Mouse (Mus musculus) frontal cortex, adult 2 months (tissue): Measurements from ENCODE around the gene Zfp618. TPM values are rescaled to one million over a fixed set of nuclear protein-coding genes. Genes with fewer than 3 reads are reported as not detected.

Source experiments
- DNase-seq, 2 experiments: peaks; one replicate each; pipeline ENCODE4 v3.0.0; 2022; ENCODE audit warnings: low spot score in 1 of 2; ENCODE audit errors: extremely low spot score in 1 of 2
- polyA plus RNA-seq: library from polyadenylated mRNA; depleted of rRNA; stranded (reverse); fragments of >200 nt; gene quantifications from 2 replicates; pipeline ENCODE4 v1.2.3, GENCODE M21; 2012

Gene Zfp618
- polyA plus RNA-seq, 1 experiment, result 4.0 TPM

DNA sequence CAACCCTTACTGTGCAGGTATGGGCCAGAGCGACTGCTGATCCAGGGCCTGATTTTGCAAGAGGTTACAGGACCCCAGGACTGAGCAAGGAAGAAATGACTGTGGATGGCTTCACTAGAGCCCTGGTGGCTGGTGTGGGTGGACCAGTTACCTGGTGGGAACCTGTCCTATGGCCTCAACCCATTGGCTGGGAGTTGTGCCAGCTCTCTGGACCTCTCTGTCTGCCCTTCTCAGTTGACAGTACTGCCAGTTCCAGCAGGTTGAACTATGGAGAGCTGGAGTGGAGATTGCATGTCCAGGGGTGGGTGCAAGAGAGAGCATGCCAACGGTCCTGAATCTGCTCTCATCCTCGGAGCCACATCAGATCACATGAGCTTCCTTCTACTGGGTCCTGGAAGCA lies 60.9 kb downstream of the Zfp618 start:
- DNase-seq, result no peak

DNA sequence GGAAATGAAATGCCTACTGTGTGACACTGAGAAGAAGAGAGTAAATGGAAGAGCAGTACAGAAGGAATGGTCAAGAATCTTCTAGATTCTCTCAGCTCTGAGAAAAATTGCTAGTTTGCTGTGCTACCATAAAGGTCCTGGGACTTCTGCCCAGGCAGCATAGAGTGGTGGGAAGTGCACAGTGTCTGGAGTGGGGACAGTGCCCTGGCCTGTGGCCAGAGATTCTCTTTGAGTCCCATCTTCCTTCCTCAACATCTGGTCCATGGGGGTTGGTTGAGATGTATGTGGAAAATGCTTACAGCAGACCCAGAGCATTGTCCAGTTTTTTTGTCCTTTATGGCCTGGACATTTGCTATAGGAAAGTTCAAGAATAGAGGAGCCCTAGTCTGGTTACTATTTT lies 62.1 kb downstream of the Zfp618 start:
- DNase-seq, result no peak

DNA sequence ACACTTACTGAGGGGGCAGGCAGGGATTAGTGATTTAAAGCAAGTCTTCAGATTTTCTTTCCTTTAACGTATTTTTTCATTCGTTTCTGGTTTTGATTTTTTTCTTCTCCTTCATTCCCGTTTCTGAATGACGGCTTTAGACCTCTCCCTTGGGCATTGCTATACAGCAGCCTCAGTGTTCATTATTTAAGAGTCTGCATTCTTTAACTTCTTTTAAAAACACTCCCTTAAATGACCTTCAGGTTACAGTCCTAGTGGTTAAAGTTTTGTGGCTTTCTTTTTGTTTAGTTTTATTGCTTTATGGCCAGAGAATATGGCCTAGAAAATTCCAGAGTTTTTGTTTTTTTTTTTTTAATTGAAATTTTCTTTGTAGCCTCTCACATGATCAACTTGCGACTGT lies 64.8 kb downstream of the Zfp618 start:
- DNase-seq, result no peak

DNA sequence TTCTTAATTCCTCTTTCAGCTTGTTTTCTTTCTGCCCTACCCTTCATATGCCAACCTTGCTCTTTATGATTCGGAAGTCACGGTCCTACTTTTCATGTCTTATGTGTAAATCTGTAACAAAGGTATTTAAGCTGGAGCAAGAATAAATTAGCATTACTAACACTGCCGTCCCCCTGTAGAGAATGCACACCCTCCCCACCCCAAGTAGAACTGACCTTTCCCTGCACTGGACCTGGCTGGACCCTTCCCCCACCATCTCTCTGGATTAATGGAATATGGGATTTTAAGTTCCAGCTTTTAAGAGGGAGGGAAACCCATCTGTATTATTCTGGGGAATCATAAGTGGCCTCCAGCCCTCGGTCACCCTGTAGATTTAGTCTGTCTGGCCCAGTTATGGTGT lies 65.9 kb downstream of the Zfp618 start:
- no peak for DNase-seq

DNA sequence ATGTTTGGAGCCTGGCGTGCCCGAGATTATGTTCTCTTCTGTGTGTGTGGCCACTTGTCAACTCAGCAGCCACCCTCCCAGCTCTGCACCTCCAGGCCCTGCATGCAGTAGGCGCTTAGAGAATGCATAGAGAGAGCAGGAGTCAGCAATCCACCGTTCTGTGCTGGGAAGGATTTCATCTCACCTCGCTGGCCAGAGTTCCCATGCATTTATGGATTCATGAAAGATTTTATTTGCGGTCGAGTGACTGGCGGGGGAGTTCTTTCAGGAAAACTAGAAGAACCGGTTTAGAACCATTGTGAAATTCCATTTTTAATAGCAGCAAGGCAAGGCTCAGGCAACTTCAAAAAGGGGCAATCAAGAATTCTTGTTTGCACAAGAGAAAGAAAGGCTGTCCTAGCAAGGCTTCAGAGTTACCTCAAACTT lies 67.2 kb downstream of the Zfp618 start:
- no peak for DNase-seq

DNA sequence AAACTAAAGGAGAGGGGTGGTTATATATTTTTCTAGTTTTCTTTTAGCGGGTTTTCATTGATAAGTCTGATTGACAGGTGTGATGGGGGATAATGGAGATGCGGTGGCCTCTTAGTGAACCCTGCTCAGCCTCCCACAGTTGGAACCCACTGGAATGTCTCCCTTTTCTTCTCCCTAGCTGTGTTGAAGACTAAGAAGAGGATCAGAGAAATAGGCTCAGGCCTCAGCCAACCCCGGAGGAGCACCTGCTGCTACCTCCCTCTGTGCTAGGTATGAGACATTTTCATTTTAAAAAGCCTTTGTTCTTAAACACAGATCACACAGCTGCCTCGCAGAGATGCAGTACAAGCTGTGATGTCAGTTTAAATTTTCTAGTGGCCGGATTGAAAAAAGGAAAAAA lies 68.4 kb downstream of the Zfp618 start:
- DNase-seq, result no peak

DNA sequence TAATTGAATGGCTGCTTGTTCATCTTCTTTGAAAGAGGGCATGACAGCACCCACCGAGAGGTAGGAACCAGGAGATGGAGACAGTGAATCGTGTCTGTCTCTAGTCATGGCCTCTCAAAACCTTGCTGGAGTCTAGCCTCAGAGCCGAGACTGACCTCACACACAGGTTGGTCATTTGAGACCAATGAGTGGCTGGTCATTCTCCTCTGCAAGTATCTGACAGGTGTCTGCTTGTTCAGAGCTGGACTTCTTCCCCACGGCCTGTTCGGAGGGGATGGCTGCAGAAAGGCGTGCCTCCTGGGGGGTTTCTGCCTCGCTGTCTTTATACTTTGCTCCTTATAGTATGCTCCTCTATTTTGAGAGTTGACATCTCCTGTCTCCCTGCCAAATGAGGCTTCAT lies 70.6 kb downstream of the Zfp618 start:
- no peak for DNase-seq

DNA sequence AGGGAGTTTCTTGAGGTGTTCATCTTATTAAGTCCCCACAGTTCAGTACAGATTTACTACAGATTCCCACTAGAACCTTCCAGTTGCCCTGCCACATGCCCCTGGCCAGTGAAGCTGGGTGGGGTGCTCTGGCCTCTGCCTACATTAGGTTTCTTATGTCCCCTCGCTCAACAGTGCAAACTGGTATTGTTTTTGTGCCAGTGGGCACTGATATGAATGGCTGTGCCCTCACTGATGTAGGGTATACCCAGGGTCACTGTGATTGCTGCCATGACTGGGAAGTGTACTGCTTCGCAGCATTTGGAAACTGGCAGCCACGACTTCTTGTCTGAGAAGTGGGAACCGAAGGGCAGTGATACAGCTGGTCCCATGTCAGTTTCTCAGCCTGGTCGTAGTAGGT lies 71.4 kb downstream of the Zfp618 start:
- DNase-seq, result no peak

DNA sequence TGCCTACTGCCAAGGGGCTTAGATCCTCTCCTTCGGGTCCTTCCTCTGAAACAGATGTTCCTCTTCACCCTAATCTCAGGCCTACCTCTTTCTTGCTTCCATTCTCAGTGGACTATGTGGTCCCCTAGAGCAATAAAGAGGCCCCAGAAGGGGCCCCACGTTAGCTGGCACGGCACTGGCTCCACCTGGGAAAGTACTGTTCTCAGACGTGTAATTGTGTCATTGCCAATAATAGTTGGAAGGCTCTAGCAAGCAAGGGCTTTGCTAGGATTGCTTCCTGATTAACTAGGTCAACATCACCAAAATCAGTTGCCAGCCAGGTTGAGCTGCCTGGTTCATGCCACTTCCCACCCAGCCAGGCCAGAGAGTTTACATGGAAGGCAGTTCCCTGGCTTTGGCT lies 72.2 kb downstream of the Zfp618 start:
- DNase-seq, result no peak

DNA sequence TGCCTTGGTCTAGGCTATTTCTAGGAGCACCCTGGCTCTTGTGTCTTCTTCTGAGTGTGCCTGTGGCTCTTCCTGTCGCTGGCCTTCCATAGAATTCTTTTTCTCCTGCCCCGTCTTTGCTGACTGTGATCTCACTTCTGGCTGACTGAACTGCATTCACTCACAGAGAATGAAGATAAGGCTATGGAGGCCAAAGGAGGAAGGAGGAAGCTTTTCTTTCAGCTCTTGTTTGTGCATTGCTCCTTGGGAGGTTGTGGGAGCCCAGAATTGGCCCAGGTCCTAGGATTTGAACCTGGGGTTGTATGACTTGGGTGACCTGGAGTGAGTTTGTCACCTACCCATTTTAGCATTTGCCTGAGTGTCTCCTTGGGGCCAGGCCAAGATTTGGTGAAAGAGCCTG lies 72.9 kb downstream of the Zfp618 start:
- no peak for DNase-seq

DNA sequence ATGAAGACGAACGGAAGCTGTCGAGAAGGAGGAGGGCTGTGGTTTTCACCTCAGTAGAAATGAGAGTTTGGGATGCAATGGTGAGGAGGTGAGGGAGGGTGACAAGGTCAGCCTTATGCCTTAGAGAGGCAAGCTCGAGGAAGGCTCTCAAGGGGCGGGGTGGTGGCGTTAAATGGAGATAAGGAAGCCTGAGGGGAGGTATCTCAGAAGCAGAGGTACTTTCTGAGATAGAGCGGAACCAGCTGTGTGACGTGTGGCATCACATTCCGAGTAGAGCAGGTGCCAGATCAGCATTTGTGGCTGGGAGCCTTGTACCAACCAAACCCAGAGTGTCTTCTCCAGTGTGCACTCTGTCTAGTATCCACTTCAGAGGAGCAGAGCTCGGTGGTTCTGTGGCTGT lies 73.6 kb downstream of the Zfp618 start:
- no peak for DNase-seq

DNA sequence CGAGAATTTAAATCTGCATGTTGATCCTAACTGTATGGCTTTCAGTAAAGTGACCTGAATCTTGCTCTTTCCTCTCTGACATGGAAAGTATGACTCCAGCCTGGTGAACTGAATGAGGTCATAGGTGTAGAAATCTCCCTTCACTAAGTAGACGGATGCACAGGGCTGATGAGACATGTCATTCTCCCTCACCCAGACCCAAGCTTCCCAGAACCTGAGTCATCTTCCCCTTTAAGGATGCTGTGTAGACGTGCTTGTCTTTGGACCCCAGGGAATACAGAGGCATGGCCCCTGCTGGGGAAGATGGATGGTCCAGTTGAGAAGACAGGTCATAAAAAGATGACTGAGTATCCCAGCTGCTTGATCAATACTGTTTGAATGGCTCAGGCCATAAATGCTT lies 83.2 kb downstream of the Zfp618 start:
- DNase-seq, result no peak

DNA sequence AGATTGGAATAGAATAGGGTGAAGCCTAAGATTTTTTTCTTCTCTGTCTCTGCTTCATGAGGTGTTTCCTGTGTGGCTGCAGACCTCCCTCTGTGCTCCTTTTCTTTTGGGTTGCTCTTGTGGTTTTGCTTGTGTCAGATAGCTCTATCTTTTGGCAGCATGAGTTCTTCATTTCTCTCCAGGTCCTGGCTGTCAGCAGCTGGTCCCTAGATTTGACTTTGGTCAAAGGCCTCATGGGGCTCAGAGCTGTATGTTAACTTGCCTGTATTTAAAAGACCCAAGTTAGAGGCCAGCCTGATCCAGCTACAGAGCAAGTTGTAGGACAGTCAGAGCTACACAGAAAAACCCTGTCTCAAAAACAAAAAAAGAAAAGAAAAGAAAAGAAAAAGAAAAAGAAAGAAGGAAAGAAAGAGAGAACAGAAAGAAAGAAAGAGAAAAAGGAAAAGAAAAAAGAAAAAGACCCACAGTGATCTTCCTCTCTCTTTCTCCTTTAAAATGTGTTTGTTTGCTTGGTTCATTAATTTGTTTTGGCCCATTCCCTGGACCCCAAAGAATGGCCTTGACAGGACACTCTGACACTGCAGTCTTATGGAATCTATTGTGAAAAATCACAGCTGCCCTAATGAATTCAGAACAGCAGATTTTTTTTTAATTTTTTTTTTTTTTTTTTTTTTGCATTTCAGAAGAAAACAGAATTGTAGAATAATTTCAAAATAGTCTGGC lies 84.4 kb downstream of the Zfp618 start:
- DNase-seq, result no peak

DNA sequence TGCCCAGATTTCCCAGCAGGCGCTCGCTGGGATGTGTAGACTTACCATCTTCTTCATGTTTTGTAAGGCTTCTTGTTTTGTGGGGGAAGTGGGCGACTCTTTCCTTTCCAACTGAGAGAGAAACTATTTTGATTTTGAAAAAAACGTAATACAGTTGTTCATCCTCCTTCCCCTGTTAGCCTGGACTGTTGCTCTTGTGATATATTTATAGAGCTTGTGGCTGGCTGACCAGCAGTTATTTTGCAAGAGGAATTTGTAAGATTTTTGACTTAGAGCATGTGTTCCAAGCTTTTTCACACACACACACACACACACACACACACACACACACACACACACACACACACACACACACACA lies 84.9 kb downstream of the Zfp618 start:
- peak in 1 of 2 experiments; percentile 15 for DNase-seq

DNA sequence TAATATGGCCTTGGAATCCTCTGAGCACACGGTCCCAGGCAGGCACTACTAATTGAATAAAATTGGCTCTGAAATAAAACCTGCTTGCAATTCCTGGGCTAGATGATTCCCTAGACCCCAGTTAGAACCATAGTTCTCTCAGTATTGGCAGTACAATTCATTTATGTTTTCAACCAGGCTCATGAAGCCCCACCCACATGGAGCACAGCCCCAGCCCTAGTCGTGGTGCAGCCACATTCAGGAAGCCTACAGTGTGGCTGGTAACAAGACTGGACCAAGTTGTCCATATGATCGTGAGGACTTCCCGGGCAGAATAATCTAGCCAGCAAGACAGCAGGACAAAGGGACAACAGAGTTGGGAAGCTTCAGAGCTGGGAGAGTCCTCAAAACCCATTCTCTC lies 85.6 kb downstream of the Zfp618 start:
- DNase-seq, result no peak

DNA sequence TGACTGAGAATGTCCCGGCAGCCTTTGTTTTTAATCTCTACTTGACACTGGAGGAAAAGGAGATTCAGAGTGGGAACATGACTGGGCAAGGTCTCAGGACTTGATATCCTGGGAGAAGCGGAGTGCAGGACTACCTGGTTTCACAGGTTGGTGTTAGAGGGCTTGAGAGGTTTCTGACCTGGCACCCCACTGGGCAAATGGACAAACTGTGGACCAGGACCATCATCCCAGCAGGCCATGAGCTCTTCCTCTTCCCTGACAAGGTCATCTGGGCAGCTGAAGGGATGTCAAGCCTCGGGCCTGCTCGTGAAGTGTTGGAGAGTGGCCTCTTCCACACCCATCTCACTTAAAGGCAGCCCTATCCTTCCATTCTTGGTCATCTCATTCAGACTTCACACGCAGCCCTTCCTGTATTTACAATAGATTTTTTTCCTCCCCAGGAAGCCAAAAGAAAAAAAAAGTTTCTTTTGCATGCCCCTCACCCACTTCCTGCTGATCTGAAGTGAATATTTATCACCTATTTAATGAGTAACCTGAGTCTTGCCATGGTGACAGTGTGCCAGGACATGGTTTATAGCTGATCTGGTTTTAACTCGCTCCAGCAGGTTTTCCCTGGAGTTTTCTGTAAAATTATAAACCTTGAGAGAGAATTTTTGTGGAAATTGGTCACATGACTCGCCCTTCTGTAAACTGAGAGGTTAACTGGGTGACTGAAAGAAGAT lies 86.7 kb downstream of the Zfp618 start:
- no peak for DNase-seq

DNA sequence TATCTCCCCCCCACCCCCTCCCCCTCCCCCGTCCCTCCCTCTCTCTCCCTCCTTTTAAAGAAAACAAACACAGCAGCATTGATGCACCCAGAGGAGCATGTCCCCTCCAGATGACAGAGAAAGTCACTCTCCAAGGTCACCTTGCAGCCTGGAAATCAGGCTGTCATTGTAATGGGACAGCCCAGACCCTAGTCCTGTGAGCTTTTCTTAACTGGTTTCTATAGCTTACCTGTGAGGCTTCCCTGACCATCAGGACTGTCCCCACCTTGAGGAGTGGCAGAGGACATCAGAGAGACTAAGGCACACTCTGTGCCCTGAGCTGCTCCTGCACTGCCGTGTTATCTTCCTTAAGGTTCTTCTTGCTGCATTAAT lies 87.3 kb downstream of the Zfp618 start:
- DNase-seq, result no peak

DNA sequence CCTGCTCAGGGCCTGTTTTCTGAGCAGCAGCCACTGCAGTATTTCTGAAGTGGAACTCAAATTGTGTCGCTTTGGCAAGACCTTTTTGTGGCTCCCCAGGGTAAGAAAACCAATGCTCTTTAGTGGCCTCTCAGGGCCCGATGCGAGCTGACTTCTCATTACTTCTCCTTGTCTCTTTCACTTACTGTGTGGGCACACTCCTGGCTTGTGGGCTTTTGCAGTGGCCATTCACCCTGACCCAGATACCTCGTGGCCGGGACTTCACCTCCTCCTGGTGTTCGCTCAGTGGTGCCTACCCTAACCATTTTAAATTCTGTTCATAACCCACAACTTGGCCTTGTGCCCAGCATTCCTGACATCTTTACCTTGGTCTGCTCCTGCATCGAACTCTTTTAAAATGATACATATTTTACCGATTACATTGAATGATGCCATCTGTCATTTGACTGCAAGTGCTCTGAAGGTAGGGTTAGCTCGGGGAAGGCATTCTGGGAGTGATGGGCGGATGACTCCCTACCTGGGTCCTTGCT lies 89.9 kb downstream of the Zfp618 start:
- no peak for DNase-seq

DNA sequence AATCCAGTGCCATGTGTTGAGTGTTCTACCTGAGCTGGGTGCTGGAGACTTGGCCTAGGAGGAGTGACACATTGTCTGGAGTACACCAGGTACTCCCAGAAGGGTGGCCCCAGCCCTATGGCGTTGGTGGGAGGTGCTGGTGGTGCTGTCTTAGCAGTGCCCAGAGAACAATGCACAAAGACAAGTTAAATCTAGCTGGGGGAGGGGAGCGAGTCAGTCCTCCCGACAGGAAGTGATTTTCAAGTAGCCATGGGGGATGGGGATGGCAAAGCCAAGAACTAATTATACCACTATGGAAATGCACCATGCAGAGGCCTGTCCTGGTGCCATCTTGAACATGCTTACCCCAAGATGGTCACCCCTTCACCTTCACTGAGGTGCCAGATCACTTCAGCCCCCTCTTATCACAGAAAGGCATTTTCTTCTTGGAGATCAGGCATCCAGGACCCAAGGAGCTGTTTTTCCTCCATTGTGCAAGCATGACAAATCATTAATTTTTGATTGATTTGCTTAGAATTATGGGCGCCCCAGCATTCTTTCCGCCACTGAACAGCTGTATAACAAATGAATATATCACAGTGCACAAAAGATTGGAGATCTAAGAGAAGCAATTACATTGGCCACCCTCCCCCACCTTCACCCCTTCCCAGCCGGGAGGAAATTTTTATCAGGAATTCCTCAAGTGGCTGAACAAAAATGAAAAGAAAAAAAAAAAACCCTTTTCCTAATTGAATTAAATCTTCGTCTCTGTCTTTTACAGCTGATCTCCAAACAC lies 91.5 kb downstream of the Zfp618 start:
- DNase-seq, result no peak

DNA sequence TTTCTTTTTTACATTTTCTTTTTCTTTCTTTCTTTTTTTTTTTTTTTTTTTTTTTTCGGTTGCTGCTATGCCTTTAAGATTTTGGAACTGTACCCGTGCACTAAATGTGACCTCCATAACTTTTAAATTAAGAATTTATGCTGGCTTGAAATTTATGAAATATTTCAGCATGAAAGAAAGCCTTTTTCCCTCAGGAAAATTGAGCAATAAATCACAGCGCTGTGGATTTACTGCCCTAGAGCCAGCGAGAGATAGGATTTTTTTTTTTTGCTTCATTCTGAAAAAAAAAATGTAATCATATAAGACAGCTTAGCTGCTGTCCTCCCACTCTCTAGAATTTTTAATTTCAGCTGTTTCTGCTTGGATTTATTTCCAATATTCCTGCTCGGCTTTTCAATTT lies 92.2 kb downstream of the Zfp618 start:
- no peak for DNase-seq

DNA sequence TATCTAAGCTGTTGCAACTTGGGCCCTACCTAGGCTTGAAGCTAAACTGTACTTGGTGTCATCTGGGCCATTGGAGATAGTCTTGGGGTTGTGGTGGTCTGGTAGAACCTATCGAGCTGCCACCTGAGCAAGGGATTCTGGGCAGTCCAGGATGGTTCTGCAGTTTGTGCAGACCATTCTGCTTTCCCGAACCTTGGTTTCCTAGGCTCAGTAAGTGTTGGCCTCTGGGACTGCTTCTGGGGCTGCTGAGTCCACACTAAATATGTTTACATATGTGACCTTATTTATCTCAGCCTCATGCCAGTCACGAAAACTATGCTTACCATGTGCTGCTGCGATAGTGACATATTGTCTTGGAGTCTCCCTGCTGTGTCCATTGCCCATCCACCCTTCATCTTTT lies 93.3 kb downstream of the Zfp618 start:
- DNase-seq, result no peak

DNA sequence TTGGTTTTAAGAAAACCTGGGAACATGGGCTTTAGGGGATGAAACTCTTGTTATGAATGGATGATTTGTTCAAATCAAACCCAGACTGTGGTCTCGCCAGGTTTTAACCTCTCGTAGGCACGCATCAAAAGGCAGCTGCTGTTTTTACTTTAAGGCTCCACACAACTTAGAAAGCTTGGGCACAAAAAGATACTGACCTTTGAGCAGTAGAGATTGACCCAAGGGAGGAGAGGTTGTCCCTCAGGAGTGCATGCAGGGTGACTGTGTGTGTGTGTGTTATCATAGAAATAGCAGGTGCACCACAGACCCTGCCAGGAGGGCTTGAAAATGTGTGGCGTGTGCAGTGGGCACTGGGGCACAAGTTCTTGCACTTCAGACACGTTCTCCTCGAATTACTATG lies 95.0 kb downstream of the Zfp618 start:
- no peak for DNase-seq
